8 mouse cellular contexts compared by ENCODE assay signal in the genomic region with DNA sequence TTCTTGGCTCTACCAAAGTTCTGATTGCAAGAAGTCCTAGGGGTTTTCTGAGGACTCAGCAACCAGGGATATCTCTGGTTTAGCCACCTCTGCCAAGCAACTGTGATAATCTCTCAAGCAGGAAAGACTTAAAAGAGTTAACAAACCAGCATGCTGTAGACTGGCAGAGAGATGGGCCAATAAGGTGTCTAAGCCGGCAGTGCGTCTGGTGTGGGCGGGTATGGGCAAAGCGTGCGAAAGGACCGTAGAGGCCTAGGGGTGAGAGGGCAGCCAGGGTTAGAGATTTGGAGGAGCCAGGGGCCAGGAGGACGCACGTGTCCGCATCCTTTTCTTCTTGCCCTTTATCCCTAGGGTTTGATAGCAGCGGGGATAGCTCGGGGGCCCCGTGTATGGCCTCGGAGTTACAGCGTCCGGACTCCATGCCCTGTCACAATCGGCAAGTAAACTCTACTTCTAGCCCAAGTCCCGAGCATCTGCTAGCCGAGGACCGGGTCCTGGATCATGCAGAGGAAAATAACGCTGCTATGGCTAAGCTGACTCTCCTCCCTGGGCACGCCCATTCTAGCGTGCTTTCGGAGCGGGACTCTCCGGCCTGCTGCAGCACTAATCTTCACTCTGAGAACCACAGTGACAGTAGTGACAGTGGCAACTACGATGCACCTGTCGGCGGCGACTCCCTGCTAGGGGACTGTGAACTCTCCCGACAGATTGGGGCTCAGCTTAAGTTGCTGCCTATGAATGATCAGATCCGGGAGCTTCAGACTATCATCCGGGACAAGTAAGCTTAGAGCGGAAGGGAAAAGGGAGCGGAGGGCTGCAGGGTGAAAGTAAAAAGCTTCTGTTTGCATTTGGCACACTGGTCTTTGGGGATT. TPM values are rescaled to one million over a fixed set of nuclear protein-coding genes. Genes with fewer than 3 reads are reported as not detected.
DNase-seq lines count a peak whose midpoint lies in the region; ATAC-seq lines count a peak whose summit lies in the region.

A gene (plus strand): TSS at position 247 of the 872 bp plus-strand sequence.

- H3K4me3 ChIP-seq in heart, embryonic 14.5 days (ENCODE audit: control insufficient read depth in 1 of 2, insufficient read depth in 1 of 2, low read depth in 1 of 2, low read length in 2 of 2): peak within 1 kb of the TSS; percentile 58 to 81
- H3K4me3 ChIP-seq in liver, embryonic 13.5 days (replicated peaks): peak within 1 kb of the TSS; percentile 63
- peak within 1 kb of the TSS; percentile 54 for H3K4me3 ChIP-seq in stomach, embryonic 15.5 days (replicated peaks)

- H3K9ac ChIP-seq in heart, embryonic 14.5 days (ENCODE audit: low read length): peak within 1 kb of the TSS; percentile 73
- H3K9ac ChIP-seq in liver, embryonic 13.5 days: peak within 1 kb of the TSS; percentile 60
- peak within 1 kb of the TSS; percentile 29; the same call in 1 of the 2 replicates for H3K9ac ChIP-seq in stomach, embryonic 15.5 days

- H3K27ac ChIP-seq in heart, embryonic 14.5 days (replicated peaks in 1 of 2; ENCODE audit: control insufficient read depth in 1 of 2, insufficient read depth in 1 of 2, low read depth in 2 of 2, low read length in 2 of 2): peak within 1 kb of the TSS; percentile 66 to 77
- H3K27ac ChIP-seq in liver, embryonic 13.5 days: peak within 1 kb of the TSS; percentile 63
- H3K27ac ChIP-seq in stomach, embryonic 15.5 days: peak within 1 kb of the TSS; percentile 57

- no peaks in the 10 kb centered on the region for H3K27me3 ChIP-seq in heart, embryonic 14.5 days (ENCODE audit: control insufficient read depth, insufficient read depth, low read length)
- H3K27me3 ChIP-seq in liver, embryonic 13.5 days: 0 out of 2 replicates have a peak, but pooled peaks cover 3% of the 10 kb centered on the region
- H3K27me3 ChIP-seq in stomach, embryonic 15.5 days (replicated peaks): no peaks in the 10 kb centered on the region

- DNase-seq in c-Kit-negative CD71-positive TER-119-positive erythroid progenitor cells, embryonic 14.5 days (ENCODE audit: low read depth, low spot score): peak; percentile 16
- DNase-seq in fibroblast of lung, adult 2 months (ENCODE audit: low read depth): peak; percentile 71
- DNase-seq in kidney, postnatal 14 days: peak; percentile 87
- DNase-seq in liver, embryonic 13.5 days: peak; percentile 65
- DNase-seq in neural tube, embryonic 10.5 days (ENCODE audit: extremely low spot score, low spot score): peak; percentile 51

- H3K4me2 ChIP-seq in heart, embryonic 14.5 days (ENCODE audit: low read length): peak within 1 kb of the TSS; percentile 66
- H3K4me2 ChIP-seq in liver, embryonic 13.5 days: peak within 1 kb of the TSS; percentile 70
- H3K4me2 ChIP-seq in stomach, embryonic 15.5 days: peak within 1 kb of the TSS; percentile 47

- peak; percentile 96 for ATAC-seq in CD4-positive, CD25-positive, alpha-beta regulatory T cell, adult 4 months
- peak; percentile 82 for ATAC-seq in heart, embryonic 14.5 days (ENCODE audit: insufficient number of reproducible peaks, insufficient read depth, low FRiP score, low read depth)
- peak; percentile 96 for ATAC-seq in liver, embryonic 13.5 days (ENCODE audit: low read depth)
- peak; percentile 95 for ATAC-seq in stomach, embryonic 15.5 days (ENCODE audit: insufficient read depth, low FRiP score, low read depth)

- H3K9me3 ChIP-seq in heart, embryonic 14.5 days (ENCODE audit: control insufficient read depth, low read length): no peaks in the 10 kb centered on the region
- no peaks in the 10 kb centered on the region for H3K9me3 ChIP-seq in liver, embryonic 13.5 days (replicated peaks)
- H3K9me3 ChIP-seq in stomach, embryonic 15.5 days: no peaks in the 10 kb centered on the region

- no peaks in the 10 kb centered on the region for H3K36me3 ChIP-seq in heart, embryonic 14.5 days (ENCODE audit: control insufficient read depth, insufficient read depth, low read length)
- no peaks in the 10 kb centered on the region for H3K36me3 ChIP-seq in liver, embryonic 13.5 days
- no peaks in the 10 kb centered on the region for H3K36me3 ChIP-seq in stomach, embryonic 15.5 days

- whole genome bisulfite sequencing in heart, embryonic 14.5 days: 20% methylated on average over 34 of the region's 34 CpGs
- 19% methylated on average over 34 of the region's 34 CpGs for WGBS in liver, embryonic 13.5 days (ENCODE audit: insufficient replicate concordance)
- WGBS in stomach, embryonic 15.5 days: 22% methylated on average over 34 of the region's 34 CpGs

- no peaks in the 10 kb centered on the region for H3K4me1 ChIP-seq in heart, embryonic 14.5 days (ENCODE audit: control insufficient read depth in 2 of 2, insufficient read depth in 2 of 2, low read length in 2 of 2)
- H3K4me1 ChIP-seq in liver, embryonic 13.5 days (replicated peaks): peaks cover 3% of the 10 kb centered on the region; the same call in 1 of the 2 replicates
- H3K4me1 ChIP-seq in stomach, embryonic 15.5 days: no peaks in the 10 kb centered on the region

RNA-seq across cellular contexts. Expression of the gene that starts here (rescaled TPM):
- polyA plus RNA-seq in CD4-positive, CD25-positive, alpha-beta regulatory T cell, adult 4 months (2017; shearing (Covaris generic)): 1 to 10 TPM; 1.7 to 2.9 TPM
- 1.6 and 1.8 TPM in 2 replicates for polyA plus RNA-seq in heart, embryonic 14.5 days (2014; fragmentation: Nextera tagmentation; extraction: Ambion mirVana)
- 0.27 and 0.36 TPM in 2 replicates for polyA plus RNA-seq in liver, embryonic 13.5 days (2015; fragmentation: Nextera tagmentation; extraction: Ambion mirVana)
- polyA plus RNA-seq in stomach, embryonic 15.5 days (2015; fragmentation: Nextera tagmentation; extraction: Ambion mirVana): 1.7 and 2.4 TPM in 2 replicates

Comparison
In these comparisons a context has a peak if more than half of its experiments do, and no peak if none do; other contexts are left out.
1. Peak in every context shown above with its lines: DNase-seq, ATAC-seq, H3K4me3 ChIP-seq and H3K27ac ChIP-seq.
2. Peak in DNase-seq, ATAC-seq, H3K4me3 ChIP-seq, H3K27ac ChIP-seq, H3K9ac ChIP-seq and H3K4me2 ChIP-seq in liver, embryonic 13.5 days; RNA of the gene not detected or under 1 TPM.
3. DNase-seq: peak in every context shown above with its lines; median percentile 87 in kidney, postnatal 14 days; 71 in fibroblast of lung, adult 2 months; 65 in liver, embryonic 13.5 days; 51 in neural tube, embryonic 10.5 days; 16 in c-Kit-negative CD71-positive TER-119-positive erythroid progenitor cells, embryonic 14.5 days.